Mouse (Mus musculus) heart, postnatal 36 days (tissue): ENCODE measurements around the gene Galc. TPM values are rescaled to one million over a fixed set of nuclear protein-coding genes. Genes with fewer than 3 reads are reported as not detected.
A peak's percentile ranks its signal among the peaks of the same experiment; 100 is the strongest.
"Not testable (repeated sequence)": the region's sequence is repeated elsewhere in the genome, so short reads cannot be mapped to it uniquely, and the experiment has no call there.

ENCODE experiments used
- DNase-seq, 2 experiments: peaks; one replicate each; pipeline ENCODE4 v3.0.0; 2021 to 2022
- intact Hi-C: fragments of 180-260 bp; cut with DNase I; formaldehyde crosslinking; loops from one replicate; pipeline ENCODE4 v1.15.1; 2025
- total RNA-seq, 2 experiments: library from RNA; stranded (reverse); gene quantifications; 2 replicates each; pipeline ENCODE4 v1.2.3; 2021

Gene Galc
- total RNA-seq, 2 experiments from 2014 or later: 7.3 to 8.5 TPM

- DNase-seq: peak; percentile 12 to 13
Observed at GRCm38 (mm10) chr12:98258371-98258844, 851 bp downstream of the Galc start.

GRCm38 (mm10) chr12:98255373-98255995 lies 3.8 kb downstream of the Galc start:
- intact Hi-C loops: no loop called here
- DNase-seq: no peak

More at GRCm38 (mm10) chr12:98258371-98258844, 851 bp downstream of the Galc start:
- intact Hi-C loops: no loop called here

- DNase-seq: no peak
- intact Hi-C loops: no loop called here
Observed at GRCm38 (mm10) chr12:98252417-98252816, 6.8 kb downstream of the Galc start.

GRCm38 (mm10) chr12:98250327-98250726 lies 8.9 kb downstream of the Galc start:
- DNase-seq: no peak
- intact Hi-C loops: no loop called here

- intact Hi-C loops: no loop called here
- no peak for DNase-seq
Observed at GRCm38 (mm10) chr12:98249671-98250070, 9.6 kb downstream of the Galc start.

- DNase-seq: no peak
- intact Hi-C loops: no loop called here
Observed at GRCm38 (mm10) chr12:98246835-98247234, 12.4 kb downstream of the Galc start.

- intact Hi-C loops: no loop called here
Observed at GRCm38 (mm10) chr12:98244865-98245264, 14.4 kb downstream of the Galc start.

GRCm38 (mm10) chr12:98244161-98244560 lies 15.1 kb downstream of the Galc start:
- intact Hi-C loops: no loop called here
- DNase-seq: no peak

More at GRCm38 (mm10) chr12:98244865-98245264, 14.4 kb downstream of the Galc start:
- DNase-seq: no peak

GRCm38 (mm10) chr12:98238478-98238877 lies 20.8 kb downstream of the Galc start:
- intact Hi-C loops, DNase-seq: not testable (repeated sequence)

GRCm38 (mm10) chr12:98227037-98227436 lies 32.2 kb downstream of the Galc start:
- DNase-seq: no peak
- intact Hi-C loops: no loop called here

- no peak for DNase-seq
- intact Hi-C loops: no loop called here
Observed at GRCm38 (mm10) chr12:98223286-98223685, 36.0 kb downstream of the Galc start.

GRCm38 (mm10) chr12:98216432-98216831 lies 42.8 kb downstream of the Galc start:
- intact Hi-C loops: no loop called here
- no peak for DNase-seq

GRCm38 (mm10) chr12:98215512-98215911 lies 43.7 kb downstream of the Galc start:
- DNase-seq: no peak
- intact Hi-C loops: no loop called here

GRCm38 (mm10) chr12:98214191-98214590 lies 45.1 kb downstream of the Galc start:
- intact Hi-C loops: loop anchor here (5.0 kb wide), 1 partner anchor 68 kb away; no protein-coding TSS in a partner anchor
- no peak for DNase-seq

- DNase-seq: no peak
- intact Hi-C loops: loop anchor here (2.0 to 5.0 kb wide), 2 partner anchors 69 to 133 kb away; no protein-coding TSS in a partner anchor
Observed at GRCm38 (mm10) chr12:98213791-98214190, 45.5 kb downstream of the Galc start.

- DNase-seq: no peak
- intact Hi-C loops: loop anchor here (2.0 to 5.0 kb wide), 2 partner anchors 69 to 133 kb away; no protein-coding TSS in a partner anchor
Observed at GRCm38 (mm10) chr12:98213332-98213731, 45.9 kb downstream of the Galc start.

- peak in 1 of 2 experiments; percentile 9 for DNase-seq
- intact Hi-C loops: loop anchor here (2.0 to 5.0 kb wide), 2 partner anchors 70 to 134 kb away; no protein-coding TSS in a partner anchor
Observed at GRCm38 (mm10) chr12:98212457-98213175, 46.6 kb downstream of the Galc start.

- intact Hi-C loops: loop anchor here (5.0 kb wide), 1 partner anchor 72 kb away; no protein-coding TSS in a partner anchor
- no peak for DNase-seq
Observed at GRCm38 (mm10) chr12:98210495-98210894, 48.8 kb downstream of the Galc start.

- DNase-seq: no peak
- intact Hi-C loops: no loop called here
Observed at GRCm38 (mm10) chr12:98208104-98208503, 51.2 kb downstream of the Galc start.

- intact Hi-C loops: no loop called here
- DNase-seq: no peak
Observed at GRCm38 (mm10) chr12:98205450-98206051, 53.7 kb downstream of the Galc start.

- DNase-seq: no peak
- intact Hi-C loops: no loop called here
Observed at GRCm38 (mm10) chr12:98197401-98197800, 61.9 kb downstream of the Galc start.
